Mouse (Mus musculus): ENCODE measurements at regions not wholly inside any gene's neighbourhood (a gene's known extent, or its start where the extent isn't known, plus 50 kb on each side); places are given as distances from the start of the nearest gene placed in this dataset.
"Not testable (repeated sequence)": the region's sequence is repeated elsewhere in the genome, so short reads cannot be mapped to it uniquely, and the experiment has no call there.

- H3K4me2 ChIP-seq; H3K36me3 ChIP-seq (ENCODE audit: poor library complexity, severe bottlenecking); H3K9me3 ChIP-seq (replicated peaks); H3K4me1 ChIP-seq; ATAC-seq; H3K9ac ChIP-seq; H3K27ac ChIP-seq; H3K4me3 ChIP-seq; H3K27me3 ChIP-seq: not testable (repeated sequence)
- WGBS = 90% methylated on average over 11 of the region's 11 CpGs
Observed at GRCm38 (mm10) chr5:3141841-3142240, 199.4 kb upstream of the Cdk6 start.

GRCm38 (mm10) chr5:3146544-3147295, 194.6 kb upstream of the Cdk6 start:
- H3K4me2 ChIP-seq; H3K27me3 ChIP-seq; H3K36me3 ChIP-seq (ENCODE audit: poor library complexity, severe bottlenecking); H3K9ac ChIP-seq; H3K4me1 ChIP-seq; H3K4me3 ChIP-seq; H3K27ac ChIP-seq; H3K9me3 ChIP-seq (replicated peaks): not testable (repeated sequence)
- WGBS = 44% methylated on average over 11 of the region's 11 CpGs
- peak; percentile 77 for ATAC-seq

DNA sequence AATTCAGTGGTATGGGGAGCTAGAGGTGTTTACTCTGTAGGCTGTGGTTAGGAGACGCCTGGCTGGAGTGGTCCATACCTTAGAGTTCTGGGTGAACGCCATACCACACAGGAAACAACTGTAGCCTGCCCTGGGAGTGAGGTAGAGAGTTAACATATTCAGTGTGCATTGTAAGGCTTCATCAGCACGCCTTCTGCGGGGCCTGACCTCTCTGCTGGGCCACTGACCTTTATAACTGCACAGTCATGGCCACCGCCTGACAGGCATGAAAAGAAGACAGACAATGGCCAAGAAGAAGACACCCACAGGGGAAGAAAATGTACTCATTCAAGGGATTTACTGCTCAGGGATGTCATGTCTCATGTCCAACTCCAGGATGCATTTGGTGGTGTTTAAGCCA, 191.4 kb upstream of the Cdk6 start:
- not testable (repeated sequence) for H3K4me2 ChIP-seq; ATAC-seq; H3K9ac ChIP-seq; H3K36me3 ChIP-seq (ENCODE audit: poor library complexity, severe bottlenecking); H3K9me3 ChIP-seq (replicated peaks); H3K27me3 ChIP-seq; H3K27ac ChIP-seq; H3K4me1 ChIP-seq; H3K4me3 ChIP-seq
- 39% methylated on average over 5 of the region's 5 CpGs for WGBS

GRCm38 (mm10) chr5:3150766-3151165, 190.5 kb upstream of the Cdk6 start:
- not testable (repeated sequence) for H3K4me3 ChIP-seq; H3K27ac ChIP-seq; H3K36me3 ChIP-seq (ENCODE audit: poor library complexity, severe bottlenecking); H3K9me3 ChIP-seq (replicated peaks); H3K9ac ChIP-seq; ATAC-seq; H3K4me2 ChIP-seq; H3K4me1 ChIP-seq; H3K27me3 ChIP-seq
- WGBS = 13% methylated on average over 4 of the region's 4 CpGs

GRCm38 (mm10) chr5:3151534-3152148, 189.6 kb upstream of the Cdk6 start:
- peak overlapping the region; percentile 40; the same call in 1 of the 2 replicates for H3K9ac ChIP-seq
- 1% methylated on average over 12 of the region's 12 CpGs for WGBS
- ATAC-seq = peak; percentile 39; the same call in 1 of the 2 replicates

GRCm38 (mm10) chr5:3152149-3152865, 189.0 kb upstream of the Cdk6 start:
- ATAC-seq = peak; percentile 91
- H3K27me3 ChIP-seq; H3K9me3 ChIP-seq (replicated peaks); H3K36me3 ChIP-seq (ENCODE audit: poor library complexity, severe bottlenecking); H3K4me1 ChIP-seq: not testable (repeated sequence)
- WGBS = 17% methylated on average over 26 of the region's 26 CpGs
- Histone ChIP-seq H3K9ac (peak overlapping the region; percentile 40), H3K27ac (peak overlapping the region; percentile 66), H3K4me2 (peak overlapping the region; percentile 64), H3K4me3 (peak overlapping the region; percentile 32)

More at GRCm38 (mm10) chr5:3151534-3152148, 189.6 kb upstream of the Cdk6 start:
- Histone ChIP-seq H3K27ac (peak overlapping the region; percentile 66), H3K4me2 (peak overlapping the region; percentile 64), H3K4me3 (peak overlapping the region; percentile 32)
- not testable (repeated sequence) for H3K36me3 ChIP-seq (ENCODE audit: poor library complexity, severe bottlenecking); H3K27me3 ChIP-seq; H3K4me1 ChIP-seq; H3K9me3 ChIP-seq (replicated peaks)

DNA sequence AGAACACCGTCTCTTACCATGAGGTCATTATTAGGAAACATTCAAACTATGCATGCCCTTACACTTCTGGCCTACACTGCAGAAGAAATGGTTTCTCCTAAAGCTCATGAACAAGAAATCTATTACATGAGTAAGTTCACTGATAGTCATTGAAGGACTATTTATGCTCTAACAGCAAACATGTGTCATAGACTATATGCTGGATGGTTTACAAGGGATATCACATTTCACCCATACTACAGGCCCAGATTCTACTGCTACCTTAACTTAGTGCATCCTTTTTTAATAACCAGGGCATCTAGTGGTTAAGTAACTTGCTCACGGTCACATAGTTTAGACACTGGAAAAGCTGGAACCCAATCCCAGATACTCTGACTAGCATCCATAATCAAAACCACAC, 175.8 kb upstream of the Cdk6 start:
- not testable (repeated sequence) for H3K4me3 ChIP-seq; H3K4me2 ChIP-seq; H3K9ac ChIP-seq; H3K36me3 ChIP-seq (ENCODE audit: poor library complexity, severe bottlenecking); ATAC-seq; H3K27me3 ChIP-seq; H3K4me1 ChIP-seq; H3K9me3 ChIP-seq (replicated peaks); H3K27ac ChIP-seq
- WGBS = 92% methylated on average over 2 of the region's 2 CpGs

DNA sequence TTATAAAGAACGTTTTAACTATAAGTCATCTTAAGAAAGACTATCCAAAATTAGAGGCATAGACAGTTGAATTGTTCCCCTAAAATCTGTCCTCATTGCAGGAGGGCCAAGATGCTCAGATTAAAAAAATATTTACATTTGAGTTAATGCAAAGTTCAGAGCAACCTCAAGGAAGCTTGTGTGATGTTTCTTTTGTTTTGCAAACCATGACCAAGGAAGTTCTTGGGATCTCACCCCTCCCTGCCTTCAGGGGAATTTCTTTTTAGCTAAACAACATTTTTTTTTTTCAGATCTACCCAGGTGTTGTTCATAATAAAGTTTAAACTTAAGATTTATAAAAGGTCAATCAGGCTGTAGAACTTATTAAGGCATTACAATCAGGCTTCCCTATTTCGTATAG, 174.8 kb upstream of the Cdk6 start:
- H3K4me2 ChIP-seq; H3K27me3 ChIP-seq; H3K4me1 ChIP-seq; H3K4me3 ChIP-seq; H3K36me3 ChIP-seq (ENCODE audit: poor library complexity, severe bottlenecking); H3K27ac ChIP-seq; H3K9ac ChIP-seq; H3K9me3 ChIP-seq (replicated peaks); ATAC-seq: not testable (repeated sequence)
- 80% methylated on average over 2 of the region's 2 CpGs for WGBS

DNA sequence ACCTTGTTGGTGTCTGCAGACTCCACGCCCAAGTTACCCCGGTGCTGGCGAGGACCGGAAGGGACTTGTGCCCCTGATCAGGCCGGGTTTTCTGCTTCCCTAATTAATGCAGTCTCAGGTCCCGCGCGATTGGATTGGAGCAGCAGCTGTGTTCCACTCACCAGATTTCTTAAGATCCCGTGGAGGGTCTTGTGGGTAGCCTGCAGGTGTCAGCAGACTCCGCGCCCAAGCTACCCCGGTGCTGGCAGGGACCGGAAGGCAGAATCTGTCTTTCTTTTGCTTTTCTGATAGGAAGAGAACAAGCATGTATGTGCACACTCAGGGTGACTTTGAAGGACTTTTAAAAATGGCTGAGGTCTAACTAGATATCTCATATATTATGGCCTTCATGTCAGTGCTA, 147.7 kb upstream of the Cdk6 start:
- not testable (repeated sequence) for H3K27me3 ChIP-seq; H3K9ac ChIP-seq; H3K9me3 ChIP-seq (replicated peaks); H3K36me3 ChIP-seq (ENCODE audit: poor library complexity, severe bottlenecking); ATAC-seq; H3K4me3 ChIP-seq; H3K27ac ChIP-seq; H3K4me1 ChIP-seq; H3K4me2 ChIP-seq
- WGBS = 88% methylated on average over 13 of the region's 13 CpGs

DNA sequence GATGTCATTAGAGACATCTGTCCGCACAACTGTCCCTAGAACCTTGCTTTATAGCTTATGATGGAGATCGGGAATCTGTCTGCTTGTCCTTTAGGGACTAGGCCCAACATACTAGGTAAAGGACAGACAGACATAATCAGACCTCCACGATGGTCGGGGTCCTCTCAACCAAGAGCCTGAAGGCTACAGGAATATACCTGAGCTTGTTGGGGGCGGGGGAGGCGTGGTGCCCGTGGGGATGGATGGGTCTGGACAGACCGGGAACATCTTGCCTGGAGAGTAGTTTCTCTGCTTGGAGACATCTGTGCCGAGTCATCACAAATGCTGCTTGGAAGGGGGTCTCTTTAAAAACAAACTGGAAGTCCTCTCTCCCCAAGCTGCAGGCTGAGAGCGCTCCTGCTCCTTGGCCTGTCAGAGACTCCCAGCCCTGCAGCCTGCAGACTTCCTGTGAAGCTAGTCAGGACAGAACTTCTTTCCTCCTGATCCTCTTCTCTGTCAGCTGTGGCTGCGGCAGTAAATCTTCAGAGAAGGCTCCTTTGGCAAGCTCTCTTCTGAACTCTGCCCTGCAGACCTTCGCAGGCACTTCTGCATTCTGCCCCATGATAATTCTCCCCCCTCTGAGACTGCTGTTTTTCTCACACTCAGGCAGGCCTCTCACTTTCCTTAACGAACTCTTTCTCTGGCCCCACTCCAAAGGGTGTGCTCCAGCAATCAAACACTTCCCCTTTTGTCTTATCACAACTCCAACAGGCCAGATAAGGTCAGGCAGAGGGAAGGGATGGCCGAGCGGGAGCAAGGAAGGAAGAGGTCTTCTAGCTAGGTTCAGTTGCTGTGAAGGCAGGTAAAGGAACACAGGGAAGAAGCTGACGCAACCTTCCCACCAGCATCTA, 143.1 kb upstream of the Cdk6 start:
- Histone ChIP-seq H3K9me3 (replicated peaks) (no peaks in the 10 kb centered on the region), H3K4me2 (no peak overlapping the region), H3K36me3 (ENCODE audit: poor library complexity, severe bottlenecking) (no peaks in the 10 kb centered on the region), H3K9ac (no peak overlapping the region), H3K27ac (no peak overlapping the region), H3K27me3 (no peaks in the 10 kb centered on the region), H3K4me3 (no peak overlapping the region), H3K4me1 (no peaks in the 10 kb centered on the region)
- WGBS = 69% methylated on average over 16 of the region's 16 CpGs
- ATAC-seq = no peak

GRCm38 (mm10) chr5:3198869-3199550, 142.3 kb upstream of the Cdk6 start:
- ATAC-seq, H3K27ac ChIP-seq: not testable (repeated sequence)
- WGBS = 83% methylated on average over 7 of the region's 7 CpGs

More at GRCm38 (mm10) chr5:3198869-3199550, 142.3 kb upstream of the Cdk6 start:
- H3K9ac ChIP-seq; H3K36me3 ChIP-seq (ENCODE audit: poor library complexity, severe bottlenecking); H3K9me3 ChIP-seq (replicated peaks); H3K4me2 ChIP-seq; H3K4me3 ChIP-seq; H3K4me1 ChIP-seq; H3K27me3 ChIP-seq: not testable (repeated sequence)
